Mouse (Mus musculus) intestine, postnatal 0 days (tissue): ENCODE results near the gene Gm11077. TPM values are rescaled to one million over a fixed set of nuclear protein-coding genes. Genes with fewer than 3 reads are reported as not detected.

ENCODE experiments used
- ATAC-seq: fragments of 200-750 bp; cut with Nextera tagmentation; 2 replicates; pipeline ENCODE4 v1.8.0; 2017; ENCODE audit warnings: mild to moderate bottlenecking, moderate TSS enrichment, moderate library complexity
- H3K27ac ChIP-seq: fragments of 300-500 bp; sonication (generic); 2 replicates; pipeline ENCODE4 v1.5.1; 2014; ENCODE audit warnings: mild to moderate bottlenecking, low read depth, low read length, moderate library complexity
- H3K27me3 ChIP-seq: fragments of 300-500 bp; sonication (generic); replicated peaks from 2 replicates; pipeline ENCODE4 v1.6.1; 2014; ENCODE audit warnings: low read length, mixed read lengths; ENCODE audit not compliant: control insufficient read depth, insufficient read depth
- H3K36me3 ChIP-seq: fragments of 300-500 bp; sonication (generic); 2 replicates; pipeline ENCODE4 v1.6.1; 2014; ENCODE audit warnings: mild to moderate bottlenecking, moderate library complexity; ENCODE audit not compliant: control insufficient read depth, insufficient read depth
- H3K4me1 ChIP-seq: fragments of 300-500 bp; sonication (generic); replicated peaks from 2 replicates; pipeline ENCODE4 v1.6.1; 2014; ENCODE audit warnings: antibody characterized with exemption, low read length, mixed read lengths; ENCODE audit not compliant: control insufficient read depth, insufficient read depth
- H3K4me2 ChIP-seq: fragments of 300-500 bp; sonication (generic); replicated peaks from 2 replicates; pipeline ENCODE4 v1.6.1; 2014; ENCODE audit warnings: low read depth, mild to moderate bottlenecking, moderate library complexity
- H3K4me3 ChIP-seq: fragments of 300-500 bp; sonication (generic); 2 replicates; pipeline ENCODE4 v1.5.1; 2014; ENCODE audit warnings: low read depth, low read length
- H3K9ac ChIP-seq: fragments of 300-500 bp; sonication (generic); 2 replicates; pipeline ENCODE4 v1.6.1; 2014; ENCODE audit warnings: mild to moderate bottlenecking, low read depth, low read length
- H3K9me3 ChIP-seq: fragments of 300-500 bp; sonication (generic); 2 replicates; pipeline ENCODE4 v1.6.1; 2016; ENCODE audit warnings: mixed run types; ENCODE audit not compliant: control insufficient read depth
- CTCF ChIP-seq: sonication (generic); IDR thresholded peaks from 2 replicates; pipeline ENCODE4 v1.5.1; 2016; ENCODE audit warnings: low read depth, mild to moderate bottlenecking, control low read depth, antibody characterized with exemption, moderate library complexity
- WGBS: fragments of 180-500 bp; shearing (Covaris S2); extraction: QIAGEN DNeasy Blood & Tissue Kit; methylation state at CpG from one replicate; pipeline ENCODE4 v1.1.7; 2014; 5-methylcytosine and 5-hydroxymethylcytosine counted together
- polyA plus RNA-seq: library from polyadenylated mRNA; unstranded; fragments of >200 nt; fragmentation: Nextera tagmentation; extraction: Ambion mirVana; gene quantifications from 2 replicates; pipeline ENCODE4 v1.2.1, GENCODE M21; 2015

Gene Gm11077
- polyA plus RNA-seq: not detected in 2 replicates

GRCm38 (mm10) chr6:140729272-140729671, at the start of gene Gm11077:
Gene Gm11077, plus strand, starts transcription at chr6:140729284.
- 90% methylated on average over 5 of the region's 5 CpGs for whole genome bisulfite sequencing
- 0 out of 2 replicates have a peak, but pooled peaks cover 4% of the 10 kb centered on the region for H3K27me3 ChIP-seq
- H3K36me3 ChIP-seq: no peaks in the 10 kb centered on the region
- no peak within 1 kb of the TSS for H3K4me2 ChIP-seq
- peak; percentile 44 for TF ChIP-seq CTCF
- H3K4me1 ChIP-seq: no peaks in the 10 kb centered on the region
- no peak for ATAC-seq
- no peak within 1 kb of the TSS for H3K9ac ChIP-seq
- H3K9me3 ChIP-seq: no peaks in the 10 kb centered on the region
- H3K27ac ChIP-seq: no peak within 1 kb of the TSS
- H3K4me3 ChIP-seq: no peak within 1 kb of the TSS

DNA sequence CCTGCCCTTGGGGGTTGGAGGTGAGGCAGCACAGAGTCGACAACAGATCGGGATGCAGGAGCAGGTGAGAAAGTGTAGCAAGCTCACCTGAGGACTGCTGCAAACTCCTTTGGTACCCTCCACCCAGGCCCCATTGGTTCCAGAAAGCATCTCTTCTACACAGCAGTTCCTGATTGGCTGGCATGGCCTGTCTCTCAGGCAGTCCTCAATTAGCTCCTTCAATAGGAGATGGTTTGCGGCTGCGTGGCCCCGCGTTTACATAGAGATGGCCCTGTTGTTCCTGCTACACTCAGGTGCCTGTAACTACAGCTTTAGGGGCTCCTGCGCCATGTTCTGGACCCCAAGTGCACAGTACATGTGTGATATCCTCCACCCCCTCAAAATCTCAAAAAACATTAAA, 48.4 kb upstream of the Gm11077 start:
- H3K9me3 ChIP-seq: no peaks in the 10 kb centered on the region
- WGBS: 66% methylated on average over 7 of the region's 7 CpGs
- no peaks in the 10 kb centered on the region for H3K4me1 ChIP-seq
- H3K36me3 ChIP-seq: no peaks in the 10 kb centered on the region
- no peaks in the 10 kb centered on the region for H3K27me3 ChIP-seq
- H3K4me3 ChIP-seq: no peak overlapping the region
- TF ChIP-seq CTCF: no peak
- no peak overlapping the region for H3K9ac ChIP-seq
- no peak overlapping the region for H3K4me2 ChIP-seq
- ATAC-seq: no peak
- H3K27ac ChIP-seq: no peak overlapping the region

GRCm38 (mm10) chr6:140682829-140683228, 46.3 kb upstream of the Gm11077 start:
- no peak for ATAC-seq
- Histone ChIP-seq H3K4me3 (no peak overlapping the region), H3K27ac (no peak overlapping the region), H3K9ac (no peak overlapping the region), H3K4me1 (no peaks in the 10 kb centered on the region), H3K4me2 (no peak overlapping the region), H3K27me3 (no peaks in the 10 kb centered on the region), H3K36me3 (no peaks in the 10 kb centered on the region), H3K9me3 (no peaks in the 10 kb centered on the region)
- TF ChIP-seq CTCF: no peak
- WGBS: 47% methylated on average over 13 of the region's 13 CpGs

GRCm38 (mm10) chr6:140684403-140684802, 44.7 kb upstream of the Gm11077 start:
- H3K27ac ChIP-seq: no peak overlapping the region
- H3K36me3 ChIP-seq: no peaks in the 10 kb centered on the region
- H3K4me3 ChIP-seq: no peak overlapping the region
- no peaks in the 10 kb centered on the region for H3K27me3 ChIP-seq
- H3K4me1 ChIP-seq: no peaks in the 10 kb centered on the region
- TF ChIP-seq CTCF: no peak
- no peak overlapping the region for H3K4me2 ChIP-seq
- H3K9ac ChIP-seq: no peak overlapping the region
- ATAC-seq: no peak
- 86% methylated on average over 11 of the region's 11 CpGs for WGBS
- no peaks in the 10 kb centered on the region for H3K9me3 ChIP-seq

GRCm38 (mm10) chr6:140689617-140690404, 39.3 kb upstream of the Gm11077 start:
- no peak for TF ChIP-seq CTCF
- no peak overlapping the region for H3K4me2 ChIP-seq
- no peak for ATAC-seq
- no peak overlapping the region for H3K9ac ChIP-seq
- no peaks in the 10 kb centered on the region for H3K27me3 ChIP-seq
- no peak overlapping the region for H3K27ac ChIP-seq
- H3K4me1 ChIP-seq: no peaks in the 10 kb centered on the region
- no peak overlapping the region for H3K4me3 ChIP-seq
- no peaks in the 10 kb centered on the region for H3K9me3 ChIP-seq
- H3K36me3 ChIP-seq: no peaks in the 10 kb centered on the region
- 72% methylated on average over 16 of the region's 16 CpGs for WGBS

DNA sequence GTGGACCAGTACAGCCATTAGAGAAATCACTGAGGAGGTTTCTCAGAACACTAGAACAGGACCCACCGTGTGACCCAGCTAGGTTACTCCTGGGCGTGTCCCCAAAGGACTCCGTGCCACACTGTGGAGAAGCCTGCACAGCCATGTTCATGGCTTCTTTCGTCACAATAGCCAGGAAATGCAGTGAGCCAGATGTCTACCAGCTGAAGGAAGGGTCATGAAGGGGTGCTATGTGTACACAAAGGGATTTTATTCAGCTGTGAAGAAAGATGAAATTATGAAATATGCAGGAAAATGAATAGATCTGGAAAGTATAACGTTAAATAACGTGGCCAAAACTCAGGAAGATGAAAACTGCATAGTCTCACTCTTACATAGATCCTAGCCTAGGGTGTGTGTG, 36.9 kb upstream of the Gm11077 start:
- no peak for TF ChIP-seq CTCF
- WGBS: 73% methylated on average over 6 of the region's 6 CpGs

More for the DNA sequence above, 36.9 kb upstream of the Gm11077 start:
- Histone ChIP-seq H3K9me3 (no peaks in the 10 kb centered on the region), H3K4me2 (no peak overlapping the region), H3K27me3 (no peaks in the 10 kb centered on the region), H3K4me3 (no peak overlapping the region), H3K4me1 (no peaks in the 10 kb centered on the region), H3K27ac (no peak overlapping the region), H3K9ac (no peak overlapping the region), H3K36me3 (no peaks in the 10 kb centered on the region)
- ATAC-seq: no peak
